Mouse (Mus musculus) B cell, adult 67 days (primary cell): ENCODE measurements around the gene Vmn1r176. TPM values are rescaled to one million over a fixed set of nuclear protein-coding genes. Genes with fewer than 3 reads are reported as not detected.

Source experiments
- total RNA-seq, 2 experiments: library from RNA; stranded (reverse); gene quantifications; 4 replicates each; pipeline ENCODE4 v1.2.4; 2023

Vmn1r176 gene
- not detected for total RNA-seq

GRCm38 (mm10) chr7:23837272-23837671 lies at the start of gene Vmn1r176:
Vmn1r176 (minus strand) TSS chr7:23837372.

DNA sequence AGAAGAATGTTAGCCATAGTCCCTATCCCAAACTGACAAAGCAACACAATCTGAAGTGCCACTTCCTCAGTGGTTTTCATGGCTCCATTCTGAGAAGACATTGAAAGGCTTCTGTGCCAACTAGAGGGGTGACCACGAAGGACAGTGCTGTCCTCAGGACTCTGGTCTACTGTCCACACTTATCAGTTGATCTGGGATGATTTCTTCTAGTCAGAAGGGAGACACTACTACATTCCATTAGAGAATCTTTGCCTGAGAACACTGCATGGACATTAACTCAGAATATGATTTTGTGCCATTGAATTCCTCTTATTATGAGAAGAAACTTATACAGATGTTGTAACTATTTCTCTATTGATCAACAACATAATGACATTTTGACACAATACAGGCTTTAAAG lies 29.2 kb upstream of the Vmn1r176 start, which contains the start of gene Vmn1r177:
Gene Vmn1r177, minus strand, starts transcription at position 101 of the 400 bp plus-strand sequence.

GRCm38 (mm10) chr7:23810543-23810942 lies 26.6 kb downstream of the Vmn1r176 start, which contains the start of gene Vmn1r175:
Vmn1r175 (minus strand) TSS chr7:23810643.

Other genes starting within 250 kb of the Vmn1r176 start
- gene Vmn1r170, start 231.2 kb downstream of the Vmn1r176 start, total RNA-seq, result not detected
- gene Vmn1r171, start 206.7 kb downstream of the Vmn1r176 start, total RNA-seq, result not detected
- gene Vmn1r172, start 179.1 kb downstream of the Vmn1r176 start, total RNA-seq, result not detected
- not detected for gene Vmn1r173, start 136.7 kb downstream of the Vmn1r176 start, total RNA-seq
- not detected for gene Vmn1r174, start 85.1 kb downstream of the Vmn1r176 start, total RNA-seq
- gene Vmn1r175, start 26.7 kb downstream of the Vmn1r176 start, total RNA-seq, result not detected
- not detected for gene Vmn1r177, start 29.1 kb upstream of the Vmn1r176 start, total RNA-seq
- not detected for gene Vmn1r178, start 54.6 kb upstream of the Vmn1r176 start, total RNA-seq
- gene Vmn1r179, start 89.6 kb upstream of the Vmn1r176 start, total RNA-seq, result not detected
- not detected for gene Vmn1r180, start 113.3 kb upstream of the Vmn1r176 start, total RNA-seq
- gene Vmn1r181, start 137.2 kb upstream of the Vmn1r176 start, total RNA-seq, result not detected
- not detected for gene V1rd19, start 164.3 kb upstream of the Vmn1r176 start, total RNA-seq
- not detected for gene Vmn1r183, start 215.9 kb upstream of the Vmn1r176 start, total RNA-seq
- gene Zfp180, start 244.6 kb upstream of the Vmn1r176 start, total RNA-seq, result 10 to 100 TPM; 29.0 to 34.1 TPM